Mouse (Mus musculus): ENCODE data around the gene Fntb. TPM values are rescaled to one million over a fixed set of nuclear protein-coding genes. Genes with fewer than 3 reads are reported as not detected.

Fntb gene
- polyA plus RNA-seq, 1 experiment from 2014 or later: 41.7 TPM

GRCm38 (mm10) chr12:76816720-76817119, 51.3 kb downstream of the Fntb start:
- no peak overlapping the region for H3K4me3 ChIP-seq (replicated peaks)
- no peaks in the 10 kb centered on the region for H3K9me3 ChIP-seq
- peaks cover 24% of the 10 kb centered on the region for H3K27me3 ChIP-seq
- no peak overlapping the region for H3K27ac ChIP-seq
- peaks cover 39% of the 10 kb centered on the region for H3K4me1 ChIP-seq (replicated peaks)
- no peak overlapping the region for H3K9ac ChIP-seq (replicated peaks)
- no peak for ATAC-seq (ENCODE audit: insufficient number of reproducible peaks, insufficient read depth, low FRiP score, low TSS enrichment, low read depth)
- H3K4me2 ChIP-seq: no peak overlapping the region
- H3K36me3 ChIP-seq: no peaks in the 10 kb centered on the region
- WGBS: 42% methylated on average over 4 of the region's 4 CpGs

DNA sequence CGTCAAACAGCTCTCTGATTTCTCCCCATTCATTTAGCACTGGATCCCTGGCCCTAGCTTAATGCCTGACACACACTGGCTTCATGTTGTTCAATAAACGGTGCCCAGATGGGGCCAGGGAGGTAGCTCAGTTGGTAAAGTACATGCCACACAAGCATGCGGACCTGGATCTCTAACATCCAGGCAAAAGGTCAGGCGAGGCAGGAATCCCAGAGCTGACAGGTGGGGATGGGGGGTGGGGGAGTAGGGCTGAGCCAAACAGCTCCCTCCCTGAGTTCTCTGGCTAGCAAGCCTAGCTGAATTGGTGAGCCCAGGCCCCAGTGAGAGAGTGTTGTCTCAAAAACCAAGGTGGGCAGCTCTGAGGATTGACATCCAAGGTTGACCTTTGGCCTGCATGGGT, 51.8 kb downstream of the Fntb start:
- Histone ChIP-seq H3K4me2 (no peak overlapping the region), H3K9me3 (no peaks in the 10 kb centered on the region), H3K4me1 (replicated peaks) (peaks cover 41% of the 10 kb centered on the region), H3K36me3 (no peaks in the 10 kb centered on the region), H3K9ac (replicated peaks) (no peak overlapping the region), H3K27ac (no peak overlapping the region), H3K4me3 (replicated peaks) (no peak overlapping the region), H3K27me3 (peaks cover 28% of the 10 kb centered on the region)
- 50% methylated on average over 4 of the region's 4 CpGs for WGBS
- ATAC-seq (ENCODE audit: insufficient number of reproducible peaks, insufficient read depth, low FRiP score, low TSS enrichment, low read depth): no peak

DNA sequence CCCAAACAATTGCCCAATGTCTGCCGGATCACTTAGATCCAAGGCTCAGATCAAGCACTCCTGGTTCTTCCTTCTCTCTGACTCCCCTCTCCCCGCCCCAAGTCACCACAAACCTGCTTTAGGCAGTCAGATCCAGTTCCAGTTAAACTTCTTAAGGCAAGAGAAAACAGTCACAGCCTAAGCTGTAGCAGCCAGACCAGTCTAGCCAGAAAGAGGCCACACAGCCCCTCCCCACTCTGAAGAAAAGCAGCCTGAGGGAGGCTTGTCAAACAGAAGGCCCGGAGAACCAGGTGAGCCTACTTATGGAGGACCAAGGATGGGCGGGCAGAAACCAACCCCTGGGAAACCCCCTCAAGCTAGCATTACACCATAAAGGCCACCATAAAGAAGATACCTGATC, 52.7 kb downstream of the Fntb start:
- no peak overlapping the region for H3K9ac ChIP-seq (replicated peaks)
- WGBS: 57% methylated on average over 4 of the region's 4 CpGs
- no peak for ATAC-seq (ENCODE audit: insufficient number of reproducible peaks, insufficient read depth, low FRiP score, low TSS enrichment, low read depth)
- no peak overlapping the region for H3K4me3 ChIP-seq (replicated peaks)
- H3K27ac ChIP-seq: no peak overlapping the region
- H3K36me3 ChIP-seq: no peaks in the 10 kb centered on the region
- peaks cover 45% of the 10 kb centered on the region for H3K4me1 ChIP-seq (replicated peaks)
- peaks cover 33% of the 10 kb centered on the region for H3K27me3 ChIP-seq
- H3K9me3 ChIP-seq: no peaks in the 10 kb centered on the region
- no peak overlapping the region for H3K4me2 ChIP-seq

GRCm38 (mm10) chr12:76818908-76819307, 53.5 kb downstream of the Fntb start:
- Histone ChIP-seq H3K27ac (no peak overlapping the region), H3K4me3 (replicated peaks) (no peak overlapping the region), H3K36me3 (no peaks in the 10 kb centered on the region), H3K27me3 (peaks cover 39% of the 10 kb centered on the region), H3K4me2 (no peak overlapping the region), H3K9ac (replicated peaks) (no peak overlapping the region), H3K9me3 (no peaks in the 10 kb centered on the region), H3K4me1 (replicated peaks) (peaks cover 45% of the 10 kb centered on the region)
- WGBS: 79% methylated on average over 9 of the region's 9 CpGs
- ATAC-seq (ENCODE audit: insufficient number of reproducible peaks, insufficient read depth, low FRiP score, low TSS enrichment, low read depth): no peak

DNA sequence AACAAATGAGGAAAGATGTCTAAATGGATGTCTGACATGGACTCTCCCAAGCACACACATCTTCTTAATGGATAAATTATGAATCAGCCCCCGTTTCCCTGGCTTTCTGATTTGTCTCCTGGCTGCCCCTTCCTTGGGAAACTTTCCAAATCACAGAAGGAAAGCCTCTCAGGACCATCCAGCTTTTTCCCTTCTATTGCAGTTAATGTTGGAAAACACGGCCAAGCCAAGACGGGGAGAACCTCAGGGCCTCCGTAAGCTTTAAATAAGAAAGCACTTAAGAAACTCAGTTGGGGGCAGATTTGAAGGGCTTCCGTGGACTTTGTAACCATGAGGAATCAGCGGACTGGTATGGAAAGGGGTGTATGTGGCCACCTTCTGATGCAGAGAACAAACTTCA, 54.4 kb downstream of the Fntb start:
- H3K27me3 ChIP-seq: peaks cover 47% of the 10 kb centered on the region

GRCm38 (mm10) chr12:76820615-76821014, 55.2 kb downstream of the Fntb start:
- H3K36me3 ChIP-seq: no peaks in the 10 kb centered on the region
- peaks cover 50% of the 10 kb centered on the region for H3K27me3 ChIP-seq
- peaks cover 37% of the 10 kb centered on the region for H3K4me1 ChIP-seq (replicated peaks)
- no peaks in the 10 kb centered on the region for H3K9me3 ChIP-seq
- H3K4me3 ChIP-seq (replicated peaks): no peak overlapping the region
- no peak for ATAC-seq (ENCODE audit: insufficient number of reproducible peaks, insufficient read depth, low FRiP score, low TSS enrichment, low read depth)
- WGBS: 46% methylated on average over 4 of the region's 4 CpGs
- H3K9ac ChIP-seq (replicated peaks): no peak overlapping the region
- no peak overlapping the region for H3K27ac ChIP-seq
- H3K4me2 ChIP-seq: peak overlapping the region; percentile 93; the same call in 1 of the 2 replicates

More for the DNA sequence above, 54.4 kb downstream of the Fntb start:
- no peak overlapping the region for H3K9ac ChIP-seq (replicated peaks)
- H3K36me3 ChIP-seq: no peaks in the 10 kb centered on the region
- no peaks in the 10 kb centered on the region for H3K9me3 ChIP-seq
- H3K4me1 ChIP-seq (replicated peaks): peaks cover 41% of the 10 kb centered on the region
- 75% methylated on average over 6 of the region's 6 CpGs for WGBS
- H3K27ac ChIP-seq: no peak overlapping the region
- no peak overlapping the region for H3K4me3 ChIP-seq (replicated peaks)
- H3K4me2 ChIP-seq: no peak overlapping the region
- ATAC-seq (ENCODE audit: insufficient number of reproducible peaks, insufficient read depth, low FRiP score, low TSS enrichment, low read depth): no peak

- H3K4me2 ChIP-seq: peak overlapping the region; percentile 93
- peak overlapping the region; percentile 71 for H3K4me3 ChIP-seq (replicated peaks)
- H3K4me1 ChIP-seq (replicated peaks): peaks cover 24% of the 10 kb centered on the region
- peaks cover 50% of the 10 kb centered on the region for H3K27me3 ChIP-seq
- H3K27ac ChIP-seq: no peak overlapping the region
- under 1% methylated on average over 66 of the region's 66 CpGs for WGBS
- H3K9ac ChIP-seq (replicated peaks): peak overlapping the region; percentile 90
- no peaks in the 10 kb centered on the region for H3K9me3 ChIP-seq
- H3K36me3 ChIP-seq: no peaks in the 10 kb centered on the region
- ATAC-seq (ENCODE audit: insufficient number of reproducible peaks, insufficient read depth, low FRiP score, low TSS enrichment, low read depth): peak; percentile 43
Measured at GRCm38 (mm10) chr12:76822002-76822650, 56.7 kb downstream of the Fntb start.

DNA sequence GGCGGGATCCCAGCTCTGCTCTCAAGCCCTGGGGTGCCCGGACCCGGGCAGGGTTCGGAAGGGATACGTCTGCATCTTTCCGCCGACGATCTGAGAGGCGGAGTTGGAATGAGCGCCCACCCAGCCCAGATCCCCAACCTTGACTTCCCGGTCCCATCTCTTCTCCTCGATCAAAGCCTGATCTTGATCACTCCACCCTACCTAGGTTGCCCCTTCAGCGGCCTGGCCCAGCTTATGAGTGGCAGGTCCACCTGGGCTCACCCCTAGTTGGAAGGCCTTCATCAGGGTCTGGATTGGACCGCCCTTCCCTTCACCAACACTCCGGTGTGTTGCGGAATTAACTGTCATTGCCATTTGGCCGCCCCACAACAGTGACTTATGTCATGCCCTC, 57.3 kb downstream of the Fntb start, which contains the start of gene Rab15:
Gene Rab15 (minus strand): TSS at position 258 of the 391 bp plus-strand sequence.
- Histone ChIP-seq H3K9ac (replicated peaks) (peak within 1 kb of the TSS; percentile 90), H3K27me3 (peaks cover 50% of the 10 kb centered on the region), H3K4me1 (replicated peaks) (peaks cover 22% of the 10 kb centered on the region), H3K4me3 (replicated peaks) (peak within 1 kb of the TSS; percentile 71), H3K4me2 (peak within 1 kb of the TSS; percentile 93), H3K9me3 (no peaks in the 10 kb centered on the region), H3K36me3 (no peaks in the 10 kb centered on the region), H3K27ac (no peak within 1 kb of the TSS)
- whole genome bisulfite sequencing: 2% methylated on average over 17 of the region's 17 CpGs
- ATAC-seq (ENCODE audit: insufficient number of reproducible peaks, insufficient read depth, low FRiP score, low TSS enrichment, low read depth): peak; percentile 43; the same call in 1 of the 2 replicates

GRCm38 (mm10) chr12:76825283-76825682, 59.9 kb downstream of the Fntb start:
- WGBS: 83% methylated on average over 4 of the region's 4 CpGs
- H3K27me3 ChIP-seq: peaks cover 40% of the 10 kb centered on the region
- no peaks in the 10 kb centered on the region for H3K9me3 ChIP-seq
- no peak overlapping the region for H3K9ac ChIP-seq (replicated peaks)
- no peak for ATAC-seq (ENCODE audit: insufficient number of reproducible peaks, insufficient read depth, low FRiP score, low TSS enrichment, low read depth)
- no peaks in the 10 kb centered on the region for H3K36me3 ChIP-seq
- no peak overlapping the region for H3K4me3 ChIP-seq (replicated peaks)
- H3K27ac ChIP-seq: no peak overlapping the region
- H3K4me2 ChIP-seq: no peak overlapping the region
- peaks cover 18% of the 10 kb centered on the region; the same call in 1 of the 2 replicates for H3K4me1 ChIP-seq (replicated peaks)

GRCm38 (mm10) chr12:76832704-76833103, 67.3 kb downstream of the Fntb start:
- Histone ChIP-seq H3K4me2 (no peak overlapping the region), H3K27me3 (no peaks in the 10 kb centered on the region; the same call in 1 of the 2 replicates), H3K9ac (replicated peaks) (no peak overlapping the region), H3K4me3 (replicated peaks) (no peak overlapping the region), H3K27ac (no peak overlapping the region), H3K36me3 (no peaks in the 10 kb centered on the region), H3K9me3 (no peaks in the 10 kb centered on the region), H3K4me1 (replicated peaks) (no peaks in the 10 kb centered on the region)
- 6% methylated on average over 3 of the region's 3 CpGs for WGBS
- no peak for ATAC-seq (ENCODE audit: insufficient number of reproducible peaks, insufficient read depth, low FRiP score, low TSS enrichment, low read depth)

DNA sequence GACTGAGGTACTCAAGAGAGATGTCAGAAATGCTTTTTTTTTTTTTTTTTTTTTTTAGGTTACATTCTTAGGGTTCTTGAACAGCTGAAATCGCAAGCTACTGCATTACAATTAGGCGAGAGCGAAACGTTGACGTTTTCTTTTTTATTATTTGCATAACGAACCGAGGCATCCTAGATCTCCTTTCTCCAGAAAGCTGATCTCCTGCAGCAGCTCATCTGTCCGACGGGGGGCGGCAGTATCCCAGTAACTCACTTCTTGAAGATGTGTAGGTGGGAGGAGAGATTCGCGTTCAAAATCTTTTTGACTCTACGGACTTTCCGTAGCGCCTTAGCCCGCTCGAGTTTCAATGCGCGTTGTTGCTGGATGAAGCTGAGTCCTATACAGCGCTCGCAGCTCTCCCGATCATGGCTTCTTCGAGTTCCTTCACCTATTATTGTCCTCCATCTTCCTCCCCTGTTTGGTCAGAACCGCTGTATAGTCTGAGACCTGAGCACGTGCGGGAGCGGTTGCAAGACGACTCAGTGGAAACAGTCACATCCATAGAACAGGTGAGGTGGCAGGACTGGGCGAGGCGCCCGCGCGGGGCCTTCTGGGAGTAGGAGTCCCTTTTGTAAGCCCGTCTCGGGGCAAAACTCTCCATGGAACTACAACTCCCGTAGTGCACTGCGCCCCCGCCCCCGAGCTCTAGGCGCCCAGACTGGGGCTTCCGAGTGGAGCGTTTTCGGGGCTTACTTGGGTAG, 71.9 kb downstream of the Fntb start:
- Histone ChIP-seq H3K36me3 (no peaks in the 10 kb centered on the region), H3K4me2 (peak overlapping the region; percentile 74), H3K9ac (replicated peaks) (peak overlapping the region; percentile 66), H3K4me3 (replicated peaks) (peak overlapping the region; percentile 60), H3K4me1 (replicated peaks) (peaks cover 7% of the 10 kb centered on the region), H3K9me3 (no peaks in the 10 kb centered on the region), H3K27ac (peak overlapping the region; percentile 64; the same call in 1 of the 2 replicates), H3K27me3 (no peaks in the 10 kb centered on the region; the same call in 1 of the 2 replicates)
- under 1% methylated on average over 43 of the region's 43 CpGs for WGBS
- peak; percentile 98 for ATAC-seq (ENCODE audit: insufficient number of reproducible peaks, insufficient read depth, low FRiP score, low TSS enrichment, low read depth)
